Mouse (Mus musculus): ENCODE measurements around the gene Guk1.

DNA sequence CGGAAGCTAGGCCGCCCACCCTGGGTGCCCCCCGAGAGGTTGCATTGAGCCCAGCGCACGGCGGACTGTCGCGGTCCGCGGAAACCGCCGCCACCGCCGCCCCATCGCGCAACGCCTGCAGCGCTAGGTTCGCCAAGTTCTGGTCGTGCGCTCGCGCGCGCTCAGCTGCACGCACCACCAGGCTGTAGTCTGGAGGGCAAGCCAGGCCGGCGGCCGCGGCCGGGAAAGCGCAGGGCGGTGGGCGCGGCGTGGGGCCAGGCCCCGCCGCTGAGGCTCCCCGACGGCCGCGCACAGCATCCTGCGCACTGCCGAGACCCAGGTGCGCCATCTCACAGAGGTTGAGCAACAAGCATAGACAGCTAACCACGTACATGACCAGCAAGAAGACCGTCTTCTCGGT is 15.5 kb downstream of the Guk1 start:
- TF ChIP-seq CTCF (IDR thresholded peaks at IDR 0.05; ENCODE audit: control insufficient read depth, insufficient read depth, insufficient read length) (no peak), MYOG (IDR thresholded peaks at IDR 0.05; ENCODE audit: control insufficient read depth, extremely low read depth, insufficient read length) (no peak), CEBPB (IDR thresholded peaks at IDR 0.05; ENCODE audit: low read depth) (no peak), MAX (IDR thresholded peaks at IDR 0.05) (no peak), MYOD1 (IDR thresholded peaks at IDR 0.05; ENCODE audit: control insufficient read depth, insufficient read length, low read depth) (no peak)

Data from C2C12 (cell line).